Mouse (Mus musculus): ENCODE results near the gene Psmd10.

- TF ChIP-seq TCF12 (IDR thresholded peaks at IDR 0.05; ENCODE audit: insufficient read depth, poor library complexity, severe bottlenecking) = no peak
- TF ChIP-seq POLR2A (IDR thresholded peaks at IDR 0.05; ENCODE audit: insufficient read length, low read depth) = no peak
- no peak for TF ChIP-seq MYOD1 (IDR thresholded peaks at IDR 0.05; ENCODE audit: control insufficient read depth in 1 of 3, insufficient read length in 2 of 3, low read depth in 2 of 3)
- no peak for TF ChIP-seq USF1 (IDR thresholded peaks at IDR 0.05; ENCODE audit: low read depth)
- no peak for TF ChIP-seq MAX (IDR thresholded peaks at IDR 0.05; ENCODE audit: low read depth)
- no peak for TF ChIP-seq E2F4 (IDR thresholded peaks at IDR 0.05; ENCODE audit: insufficient read depth)
- TF ChIP-seq CEBPB (IDR thresholded peaks at IDR 0.05; ENCODE audit: insufficient read depth, poor library complexity, severe bottlenecking) = no peak
- TF ChIP-seq TCF3 (IDR thresholded peaks at IDR 0.05; ENCODE audit: insufficient read length, low read depth) = no peak
- TF ChIP-seq POLR2AphosphoS2 (IDR thresholded peaks at IDR 0.05; ENCODE audit: insufficient read length, low read depth) = no peak
- TF ChIP-seq MYOG (IDR thresholded peaks at IDR 0.05; ENCODE audit: control insufficient read depth in 1 of 3, insufficient read depth in 1 of 3, insufficient read length in 2 of 3, low read depth in 2 of 3) = no peak
- no peak for TF ChIP-seq SRF (IDR thresholded peaks at IDR 0.05; ENCODE audit: control insufficient read depth, insufficient read length, low read depth)
- TF ChIP-seq REST (IDR thresholded peaks at IDR 0.05; ENCODE audit: insufficient read depth, insufficient read length) = no peak
These were observed 49.2 kb downstream of the Psmd10 start, which contains the start of gene Vsig1 for GRCm38 (mm10) chrX:140907360-140907759.

Measured in myocyte (in vitro differentiated cells).